Mouse (Mus musculus) myocyte (in vitro differentiated cells): ENCODE measurements at regions not wholly inside any gene's neighbourhood (a gene's known extent, or its start where the extent isn't known, plus 50 kb on each side); places are given as distances from the start of the nearest gene placed in this dataset.

Experiments used
- MYOD1 ChIP-seq, 3 experiments: IDR thresholded peaks; one replicate each; pipeline ENCODE4 v1.6.1; 2011; ENCODE audit warnings: control low read depth in 2 of 3, low read depth in 2 of 3, mild to moderate bottlenecking in 2 of 3, moderate library complexity in 1 of 3; ENCODE audit not compliant: insufficient read length in 2 of 3, control insufficient read depth in 1 of 3
- POLR2A ChIP-seq: IDR thresholded peaks from one replicate; pipeline ENCODE4 v1.6.1; 2011; ENCODE audit warnings: low read depth, mild to moderate bottlenecking, control low read depth, moderate library complexity; ENCODE audit not compliant: insufficient read length
- REST ChIP-seq: IDR thresholded peaks from one replicate; pipeline ENCODE4 v1.6.1; 2011; ENCODE audit warnings: mild to moderate bottlenecking, control low read depth, moderate library complexity; ENCODE audit not compliant: insufficient read depth, insufficient read length

DNA sequence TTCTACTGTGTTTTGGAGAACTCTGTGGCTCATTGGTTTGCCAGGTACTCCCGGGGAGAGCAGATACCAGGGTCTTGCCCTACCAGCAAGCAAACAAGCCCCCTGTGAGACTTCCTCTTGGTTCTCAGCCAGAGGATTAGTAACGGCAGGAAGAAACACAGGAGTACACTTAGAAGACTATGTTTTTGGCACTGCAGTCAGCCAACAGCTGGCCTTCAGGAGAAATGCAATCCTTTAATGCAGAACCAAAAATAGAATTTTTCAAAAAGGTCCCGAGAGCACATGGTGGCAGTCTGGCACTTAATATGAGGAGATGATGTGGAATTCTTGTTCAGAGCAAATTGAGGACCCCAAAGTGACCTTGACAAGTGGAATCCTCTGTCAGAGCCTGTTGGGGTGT lies 189.8 kb downstream of the Faxc start:
- TF ChIP-seq MYOD1 (IDR thresholded peaks at IDR 0.05; ENCODE audit: control insufficient read depth in 1 of 3, insufficient read length in 2 of 3, low read depth in 2 of 3) (no peak), POLR2A (no peak), REST (no peak)
